Comparison of ENCODE assay signal across 8 mouse cellular contexts in the genomic region with DNA sequence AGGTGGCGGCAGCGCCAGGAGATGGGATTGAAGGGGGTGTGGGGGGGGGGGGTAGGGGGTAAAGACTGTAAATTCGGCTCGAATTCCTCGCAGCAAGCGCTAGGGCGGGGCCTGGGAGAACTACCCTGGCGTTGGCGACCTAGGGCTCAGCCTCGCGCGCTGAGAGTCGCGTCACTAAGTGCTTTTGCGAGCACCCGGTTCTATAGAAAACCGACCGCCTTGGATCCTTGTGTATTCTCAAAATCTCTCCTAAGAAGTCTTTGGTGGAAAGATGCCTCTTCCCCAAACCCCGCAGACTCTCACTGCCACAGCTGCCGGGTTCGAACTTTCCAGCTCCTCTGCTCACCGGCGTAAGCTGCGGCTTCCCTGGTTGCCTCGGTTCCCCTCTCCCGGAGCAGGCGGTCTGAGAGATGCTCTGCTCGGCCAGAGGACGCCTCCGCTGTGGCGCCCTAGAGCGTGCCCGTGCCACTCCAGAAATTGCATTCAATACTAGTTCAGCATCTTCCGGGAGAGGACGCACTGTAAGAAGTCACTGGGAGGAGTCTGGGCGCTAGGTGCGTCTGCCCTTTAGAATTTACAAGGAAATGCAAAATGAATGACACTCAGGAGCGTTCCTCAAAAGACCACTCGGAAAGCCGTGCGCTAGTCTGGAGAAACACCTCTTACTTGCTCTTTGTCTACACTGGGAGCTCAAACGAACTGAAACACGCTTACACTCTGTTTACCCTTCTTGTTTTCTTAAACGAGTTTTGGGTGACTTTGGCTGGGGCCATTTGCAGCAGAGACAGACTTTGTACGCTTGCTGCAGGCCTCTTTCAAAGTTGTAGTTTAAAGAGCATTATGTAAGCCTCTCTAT. TPM values are rescaled to one million over a fixed set of nuclear protein-coding genes. Genes with fewer than 3 reads are reported as not detected.
DNase-seq lines count a peak whose midpoint lies in the region; ATAC-seq and TF ChIP-seq lines count a peak whose summit lies in the region.

No protein-coding gene starts in this region.

- no peak overlapping the region for H3K4me2 ChIP-seq in lung, embryonic 16.5 days (ENCODE audit: low read depth, low read length)
- peak overlapping the region; percentile 51 for H3K4me2 ChIP-seq in intestine, embryonic 15.5 days (replicated peaks)
- H3K4me2 ChIP-seq in myocyte (ENCODE audit: low read depth), result peak overlapping the region; percentile 6

- no peak overlapping the region for H3ac ChIP-seq in myocyte (ENCODE audit: control insufficient read depth, insufficient read length)

- under 1% methylated on average over 45 of the region's 45 CpGs for WGBS in lung, embryonic 16.5 days
- WGBS in intestine, embryonic 15.5 days, result 1% methylated on average over 45 of the region's 45 CpGs

- no peaks in the 10 kb centered on the region for H3K9me3 ChIP-seq in lung, embryonic 16.5 days (ENCODE audit: control insufficient read depth, low read length)
- H3K9me3 ChIP-seq in intestine, embryonic 15.5 days, result no peaks in the 10 kb centered on the region

- H3K79me2 ChIP-seq in myocyte (ENCODE audit: control insufficient read depth, insufficient read depth), result no peaks in the 10 kb centered on the region

- peaks cover 62% of the 10 kb centered on the region for H3K27me3 ChIP-seq in lung, embryonic 16.5 days (ENCODE audit: control insufficient read depth, insufficient read depth, low read depth, low read length)
- H3K27me3 ChIP-seq in intestine, embryonic 15.5 days (replicated peaks), result peaks cover 62% of the 10 kb centered on the region
- H3K27me3 ChIP-seq in myocyte (ENCODE audit: control insufficient read depth, insufficient read depth, insufficient read length), result peaks cover 24% of the 10 kb centered on the region

- DNase-seq in cerebellum, postnatal 10 days, result peak; percentile 48 to 62
- DNase-seq in cerebellum, adult 11-12 months, result no peak
- DNase-seq in lung, postnatal 14 days, result no peak
- DNase-seq in natural killer cell, adult 2 months (ENCODE audit: low spot score in 2 of 2), result no peak

- peak overlapping the region; percentile 13; the same call in 1 of the 2 replicates for H3K4me3 ChIP-seq in lung, embryonic 16.5 days (ENCODE audit: low read length)
- peak overlapping the region; percentile 15 for H3K4me3 ChIP-seq in intestine, embryonic 15.5 days (replicated peaks)
- H3K4me3 ChIP-seq in myocyte, result no peak overlapping the region

- ATAC-seq in lung, embryonic 16.5 days (ENCODE audit: low read depth), result no peak
- ATAC-seq in intestine, embryonic 15.5 days, result peak; percentile 47
- ATAC-seq in megakaryocyte progenitor cell, adult 5-6 weeks (replicated peaks; ENCODE audit: poor library complexity), result no peak

- no peak overlapping the region for H3K27ac ChIP-seq in lung, embryonic 16.5 days (ENCODE audit: low read length)
- no peak overlapping the region for H3K27ac ChIP-seq in intestine, embryonic 15.5 days

- H3K9ac ChIP-seq in lung, embryonic 16.5 days (ENCODE audit: low read length), result no peak overlapping the region
- H3K9ac ChIP-seq in intestine, embryonic 15.5 days, result no peak overlapping the region

- H3K36me3 ChIP-seq in lung, embryonic 16.5 days (ENCODE audit: control insufficient read depth, insufficient read depth, low read length), result no peaks in the 10 kb centered on the region
- H3K36me3 ChIP-seq in intestine, embryonic 15.5 days, result no peaks in the 10 kb centered on the region
- no peaks in the 10 kb centered on the region for H3K36me3 ChIP-seq in myocyte (ENCODE audit: control insufficient read depth, insufficient read depth)

- peaks cover 2% of the 10 kb centered on the region for H3K4me1 ChIP-seq in lung, embryonic 16.5 days (replicated peaks; ENCODE audit: control insufficient read depth, insufficient read depth, low read length)
- H3K4me1 ChIP-seq in intestine, embryonic 15.5 days (replicated peaks), result peaks cover 7% of the 10 kb centered on the region; the same call in 1 of the 2 replicates

- no peak for TF ChIP-seq POLR2A in myocyte (IDR thresholded peaks at IDR 0.05; ENCODE audit: insufficient read length, low read depth)

TF ChIP-seq in myocyte, 11 proteins besides CTCF, POLR2A, EP300 and RAD21:
- TF ChIP-seq TCF3 (IDR thresholded peaks at IDR 0.05; ENCODE audit: insufficient read length, low read depth), result no peak
- TF ChIP-seq MYOD1 (IDR thresholded peaks at IDR 0.05; ENCODE audit: control insufficient read depth in 1 of 3, insufficient read length in 2 of 3, low read depth in 2 of 3), result no peak
- TF ChIP-seq USF1 (IDR thresholded peaks at IDR 0.05; ENCODE audit: low read depth), result no peak
- no peak for TF ChIP-seq TCF12 (IDR thresholded peaks at IDR 0.05; ENCODE audit: insufficient read depth, poor library complexity, severe bottlenecking)
- no peak for TF ChIP-seq REST (IDR thresholded peaks at IDR 0.05; ENCODE audit: insufficient read depth, insufficient read length)
- no peak for TF ChIP-seq E2F4 (IDR thresholded peaks at IDR 0.05; ENCODE audit: insufficient read depth)
- TF ChIP-seq MAX (IDR thresholded peaks at IDR 0.05; ENCODE audit: low read depth), result no peak
- no peak for TF ChIP-seq POLR2AphosphoS2 (IDR thresholded peaks at IDR 0.05; ENCODE audit: insufficient read length, low read depth)
- TF ChIP-seq CEBPB (IDR thresholded peaks at IDR 0.05; ENCODE audit: insufficient read depth, poor library complexity, severe bottlenecking), result no peak
- TF ChIP-seq MYOG (IDR thresholded peaks at IDR 0.05; ENCODE audit: control insufficient read depth in 1 of 3, insufficient read depth in 1 of 3, insufficient read length in 2 of 3, low read depth in 2 of 3), result no peak
- no peak for TF ChIP-seq SRF (IDR thresholded peaks at IDR 0.05; ENCODE audit: control insufficient read depth, insufficient read length, low read depth)

RNA-seq across cellular contexts. Expression of a gene that starts 10.2 kb away (rescaled TPM):
- 0.04 and 0.13 TPM in 2 replicates for polyA plus RNA-seq in lung, embryonic 16.5 days (2015; fragmentation: Nextera tagmentation; extraction: Ambion mirVana)
- polyA plus RNA-seq in intestine, embryonic 15.5 days (2015; fragmentation: Nextera tagmentation; extraction: Ambion mirVana), result 0.04 and 0.09 TPM in 2 replicates
- not detected for polyA plus RNA-seq in myocyte (2012; fragmentation: generic; extraction: Trizol)
- total RNA-seq in megakaryocyte progenitor cell, adult 5-6 weeks (2015), result not detected in 2 replicates
- not detected in 2 replicates for total RNA-seq in megakaryocyte progenitor cell, adult 5-6 weeks (2017)

Comparison
In these comparisons a context has a peak if more than half of its experiments do, and no peak if none do; other contexts are left out.
1. DNase-seq: peak in cerebellum, postnatal 10 days (2 of 2); none in cerebellum, adult 11-12 months (single experiment), lung, postnatal 14 days (single experiment) and natural killer cell, adult 2 months (0 of 2).